Mouse (Mus musculus): Measurements from ENCODE around the gene Pou4f2.

Pou4f2 gene

DNA sequence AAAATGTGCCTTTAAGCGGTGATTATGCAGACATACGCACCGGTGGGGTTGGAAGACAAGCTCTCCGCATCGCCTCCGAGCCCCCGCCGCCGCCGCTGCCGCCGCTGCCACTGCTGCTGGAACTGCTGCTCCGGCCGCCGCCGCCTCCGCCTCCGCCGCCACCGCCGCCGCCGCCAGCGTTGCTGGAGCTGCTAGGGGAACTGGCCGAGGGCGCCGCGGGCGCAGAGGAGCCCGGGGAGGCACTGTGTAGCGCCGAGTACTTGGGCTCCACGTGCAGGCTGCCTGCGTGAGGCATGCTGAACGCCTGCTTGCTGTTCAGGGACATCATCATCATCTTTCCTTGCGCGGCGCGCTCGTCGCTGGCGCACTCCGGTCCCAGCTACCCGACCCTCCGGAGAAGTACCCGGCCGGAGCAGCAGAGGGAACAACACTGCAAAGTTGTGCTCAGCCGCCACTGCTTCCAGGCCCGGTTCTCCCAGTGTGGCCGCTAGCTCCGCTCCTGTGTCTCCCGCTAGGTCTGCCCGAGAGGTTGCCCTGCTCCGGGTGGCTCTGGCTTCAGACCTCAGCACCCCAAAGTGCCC, at the start of gene Pou4f2:
Pou4f2 (minus strand) TSS at position 575 of the 581 bp plus-strand sequence.
- no peak for DNase-seq (ENCODE audit: low read depth, low spot score)

DNA sequence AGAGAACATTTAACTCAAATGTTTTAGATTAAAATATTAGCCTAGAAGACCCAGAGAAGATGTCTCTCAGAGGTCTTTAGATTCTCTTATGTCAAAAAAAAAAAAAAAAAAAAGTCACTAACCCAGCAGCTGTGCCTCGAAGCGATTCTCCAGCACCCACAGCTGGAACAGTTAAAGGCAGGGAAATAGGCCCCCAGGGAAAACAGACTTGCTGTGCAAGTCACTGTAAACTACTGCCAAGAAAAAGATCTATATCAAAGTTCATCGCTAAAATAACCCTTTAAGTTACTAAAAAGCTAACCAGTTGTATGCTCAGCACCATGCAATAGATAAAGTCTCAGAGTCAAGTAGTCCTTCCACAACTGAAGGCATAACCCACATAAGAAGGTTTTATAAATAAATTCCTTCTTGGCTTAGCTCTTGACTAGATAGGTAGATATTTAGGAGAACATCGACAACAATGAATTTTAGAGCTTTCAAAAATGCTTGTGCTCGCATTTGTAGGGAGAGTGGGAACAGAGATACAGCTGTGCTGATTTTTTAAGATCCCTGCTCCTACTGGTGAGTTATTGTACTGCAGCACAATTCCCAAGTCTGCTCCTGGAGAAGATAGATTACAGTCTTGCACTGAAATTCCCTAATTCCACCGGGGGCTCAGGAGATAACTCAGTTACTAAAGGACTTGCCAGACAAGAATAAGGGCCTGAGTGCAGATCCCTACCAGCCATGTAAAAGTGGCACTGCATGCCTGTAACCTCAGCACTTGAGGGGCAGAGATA, 40.8 kb upstream of the Pou4f2 start:
- peak; percentile 3 for DNase-seq (ENCODE audit: low read depth, low spot score)

DNA sequence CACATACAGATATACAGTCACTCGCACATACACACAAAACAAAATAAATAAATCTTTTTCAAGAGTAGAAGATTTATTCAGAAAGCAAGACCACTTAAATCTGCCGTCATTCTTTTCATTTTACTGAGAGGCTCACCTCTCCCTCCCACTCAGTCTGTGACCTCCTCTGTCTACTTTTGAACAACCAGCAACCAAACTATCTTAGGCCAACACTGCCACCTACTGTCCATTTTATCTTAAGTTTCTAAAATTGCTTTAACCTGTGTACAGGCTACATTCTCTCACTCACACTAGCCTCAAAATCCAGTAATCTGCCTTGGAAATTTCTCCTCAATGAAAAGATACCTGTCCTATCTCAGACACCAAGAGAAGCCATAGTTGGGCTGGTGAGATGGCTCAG, 31.4 kb upstream of the Pou4f2 start:
- DNase-seq (ENCODE audit: low read depth, low spot score) = peak; percentile 12

DNA sequence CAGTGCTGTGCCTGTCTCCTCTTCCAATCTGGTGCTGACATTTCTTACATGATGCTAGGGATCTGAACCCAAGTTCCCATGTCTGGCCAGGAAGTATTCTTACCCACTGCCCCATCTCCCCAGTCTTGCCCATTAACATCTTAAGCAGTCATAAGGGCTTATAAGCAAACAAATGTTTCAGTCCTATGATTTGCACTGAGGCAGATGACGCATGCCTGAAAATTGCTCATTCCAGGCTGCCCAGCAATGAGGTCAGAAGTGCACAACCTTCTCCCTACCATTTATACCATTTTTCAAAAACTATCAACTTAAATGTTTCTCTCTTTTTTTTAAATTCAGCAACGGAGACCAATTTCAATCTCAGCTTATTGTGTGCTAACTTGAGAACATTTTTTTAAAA, 27.5 kb upstream of the Pou4f2 start:
- DNase-seq (ENCODE audit: low read depth, low spot score) = no peak

DNA sequence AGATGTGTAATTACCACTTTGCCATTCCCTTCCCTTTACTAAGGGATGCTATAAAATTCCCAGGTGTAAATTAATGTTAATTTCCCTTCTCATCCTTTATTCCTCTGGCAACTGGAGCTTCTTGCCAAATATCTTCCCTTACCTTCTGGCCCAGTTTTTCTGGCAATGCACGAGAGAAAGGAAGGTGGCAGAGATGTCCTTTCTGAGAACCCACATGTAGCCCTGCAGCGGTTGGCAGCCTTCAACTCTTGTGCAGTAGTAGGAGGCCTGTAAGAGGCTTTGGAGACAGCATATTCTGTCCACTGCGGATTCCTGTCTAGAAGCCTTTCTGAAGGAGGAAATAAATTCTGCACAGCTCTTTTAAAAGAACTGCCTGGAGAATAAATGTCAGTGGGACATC, 20.0 kb upstream of the Pou4f2 start:
- DNase-seq (ENCODE audit: low read depth, low spot score) = no peak

DNA sequence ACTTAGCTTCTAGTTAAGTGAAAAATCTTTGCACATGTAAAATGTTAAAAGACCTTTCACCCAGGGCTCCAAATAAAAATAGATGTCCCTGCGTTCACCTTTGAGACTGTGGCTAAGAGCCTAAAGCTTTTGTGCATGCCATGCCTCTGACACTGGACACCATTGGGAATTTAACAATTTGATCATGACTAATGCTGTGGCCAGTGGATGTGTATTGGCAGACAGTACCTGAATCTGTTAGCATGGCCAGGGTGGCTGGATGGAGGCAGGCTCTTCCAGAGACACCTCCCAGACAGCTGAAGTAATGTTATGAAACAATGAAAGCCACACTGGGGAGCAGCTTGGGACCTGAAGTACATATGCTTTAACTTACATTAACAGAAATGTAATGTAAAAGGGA, 6.3 kb upstream of the Pou4f2 start:
- DNase-seq (ENCODE audit: low read depth, low spot score) = no peak

DNA sequence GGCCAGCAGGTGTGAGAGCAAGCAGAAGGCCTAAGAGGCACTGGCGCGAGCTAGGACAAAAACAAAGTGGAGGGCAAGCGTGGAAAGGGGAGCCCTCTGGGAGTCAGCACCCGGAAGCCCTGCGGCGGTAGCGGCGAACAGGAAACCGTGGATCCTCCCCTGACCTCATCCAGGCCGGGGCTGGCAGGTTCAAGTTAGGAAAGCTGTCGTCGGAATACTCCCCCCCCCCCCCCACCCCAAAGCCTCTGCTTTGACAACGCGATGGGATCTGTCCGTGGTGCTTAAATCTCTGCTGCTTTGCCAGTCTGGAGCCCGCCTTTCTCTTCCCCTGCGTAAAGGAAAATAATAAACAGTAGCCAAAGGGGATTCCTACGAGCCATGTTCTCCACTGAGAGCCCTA, 1.7 kb upstream of the Pou4f2 start:
- no peak for DNase-seq (ENCODE audit: low read depth, low spot score)

DNA sequence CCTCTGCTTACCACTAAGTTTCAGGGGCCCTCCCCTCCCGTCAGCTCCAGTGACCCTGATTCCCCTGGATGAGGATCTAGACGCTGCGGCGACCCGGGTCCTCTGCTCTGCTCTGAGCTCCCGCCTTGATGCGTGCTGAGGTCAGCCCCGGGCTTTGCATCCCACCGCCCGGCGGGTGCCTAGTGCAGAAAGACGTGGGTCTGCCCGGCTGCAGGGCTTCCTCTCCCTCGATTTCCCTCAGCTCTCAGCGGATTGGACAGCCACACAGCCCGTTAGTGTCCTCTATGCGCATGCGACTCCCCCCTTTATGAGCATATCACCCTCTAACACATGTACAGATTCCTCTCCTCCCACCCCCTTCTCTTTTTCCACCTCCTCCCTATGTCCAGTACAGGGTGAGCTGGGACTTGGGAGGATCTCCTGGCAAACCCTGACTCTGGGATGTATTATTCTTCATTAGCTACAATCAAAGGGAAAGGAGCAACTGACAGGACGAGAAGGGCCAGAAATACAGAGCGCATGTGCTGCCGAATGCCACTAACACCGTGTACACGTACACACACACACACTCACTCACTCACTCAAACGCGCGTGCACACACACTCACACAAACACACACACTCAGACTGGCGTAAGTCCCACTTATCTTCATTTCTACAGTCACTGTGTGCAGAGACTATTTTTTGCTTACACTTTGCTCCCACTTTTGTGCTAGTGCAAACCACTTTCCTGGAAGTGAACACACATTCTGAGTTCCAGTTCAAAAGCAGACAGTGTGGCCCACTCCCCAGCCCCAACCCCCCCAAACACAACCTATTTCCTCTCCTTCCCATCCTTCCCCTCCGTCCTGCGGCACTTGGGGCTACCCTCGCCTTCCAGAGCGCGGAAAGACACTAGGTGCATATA, 948 bp upstream of the Pou4f2 start:
- DNase-seq (ENCODE audit: low read depth, low spot score) = no peak

DNA sequence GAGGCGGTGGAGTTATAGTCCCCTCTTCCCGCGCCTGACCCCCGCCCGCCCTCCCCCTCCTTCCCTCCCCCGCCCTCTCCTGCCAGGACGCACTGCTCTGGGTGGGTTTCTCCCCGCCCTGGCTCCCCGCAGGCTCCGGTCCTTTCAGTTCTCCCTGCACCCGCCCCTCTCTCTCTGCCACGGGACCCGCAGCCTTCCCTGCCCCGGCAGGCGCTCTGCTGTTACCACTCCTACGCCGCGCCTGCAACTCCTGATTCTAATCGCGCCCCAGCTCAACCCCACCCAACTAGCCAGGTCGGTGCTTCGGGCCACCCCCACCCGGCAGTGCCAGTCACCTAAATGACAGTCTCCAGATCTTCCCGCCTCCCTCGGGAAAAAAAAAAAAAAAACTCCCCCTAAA, 216 bp upstream of the Pou4f2 start:
- no peak for DNase-seq (ENCODE audit: low read depth, low spot score)

DNA sequence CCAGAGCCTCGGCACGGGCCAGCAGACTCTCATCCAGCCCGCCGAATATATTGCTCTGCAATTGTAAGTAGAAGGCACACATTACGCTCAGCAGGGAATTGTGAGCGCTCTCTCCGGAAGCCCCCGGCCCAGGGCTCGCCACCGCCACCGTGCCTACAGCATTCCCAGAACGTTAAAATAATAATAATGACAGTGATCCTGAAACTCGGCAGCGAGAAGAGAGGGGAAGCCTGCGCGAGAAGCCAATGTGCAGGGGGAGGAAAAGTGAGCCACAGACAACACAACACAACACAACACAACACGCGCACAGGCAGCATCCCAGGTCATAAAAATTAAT, 853 bp downstream of the Pou4f2 start:
- DNase-seq (ENCODE audit: low read depth, low spot score) = no peak

DNA sequence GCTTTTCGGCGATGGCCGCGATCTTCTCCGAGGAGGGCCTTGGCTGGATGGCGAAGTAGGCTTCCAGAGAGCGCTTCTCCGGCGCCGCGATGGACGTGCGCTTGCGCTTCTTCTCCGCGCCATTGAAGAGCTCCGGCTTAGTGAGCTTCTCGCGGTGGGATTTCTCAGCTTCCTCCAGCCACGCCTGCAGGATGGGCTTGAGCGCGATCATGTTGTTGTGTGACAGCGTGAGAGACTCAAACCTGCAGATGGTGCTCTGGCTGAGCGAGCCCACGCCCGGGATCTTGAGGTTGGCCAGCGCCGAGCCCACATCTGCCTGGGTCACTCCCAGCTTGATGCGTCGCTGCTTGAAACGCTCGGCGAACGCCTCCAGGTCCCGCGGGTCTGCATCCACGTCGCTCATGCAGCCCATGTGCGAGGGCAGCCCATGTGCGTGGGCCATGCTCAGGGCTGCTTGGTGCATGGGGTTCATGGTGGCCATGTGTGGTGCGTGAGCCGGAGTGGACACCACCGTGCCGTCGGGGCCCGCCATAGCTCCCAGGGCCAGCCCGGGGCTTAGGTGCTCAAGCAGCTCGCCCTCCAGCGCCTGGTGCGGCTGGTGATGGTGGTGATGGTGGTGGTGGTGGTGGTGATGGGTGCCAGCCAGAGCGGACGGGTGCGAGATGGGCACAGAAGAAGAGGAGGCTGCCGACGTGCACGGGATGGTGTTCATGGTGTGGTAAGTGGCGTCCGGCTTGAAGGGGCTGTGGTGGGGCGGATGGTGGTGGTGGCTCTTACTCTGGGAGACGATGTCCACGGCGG, 1.4 kb downstream of the Pou4f2 start:
- DNase-seq (ENCODE audit: low read depth, low spot score) = no peak

DNA sequence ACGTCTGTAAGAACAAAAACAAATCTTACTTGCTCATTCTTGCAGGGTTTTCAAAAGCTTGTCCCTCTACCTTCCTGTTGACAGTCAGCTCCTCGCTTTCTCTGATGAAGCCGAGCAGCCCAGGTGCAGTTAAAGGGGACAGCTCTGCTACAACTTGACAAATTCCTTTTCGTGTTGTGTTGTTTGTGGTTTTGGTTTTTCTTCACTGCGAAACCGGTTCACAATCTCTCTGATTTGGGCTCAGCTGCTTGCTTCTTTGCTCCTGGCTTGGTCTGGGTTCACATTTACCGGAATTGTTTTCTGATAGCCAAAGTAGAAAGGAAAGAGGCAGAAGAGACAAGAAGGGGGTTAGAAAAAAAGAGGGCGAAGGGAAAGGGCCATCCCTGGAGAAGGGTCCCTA, 2.1 kb downstream of the Pou4f2 start:
- no peak for DNase-seq (ENCODE audit: low read depth, low spot score)

DNA sequence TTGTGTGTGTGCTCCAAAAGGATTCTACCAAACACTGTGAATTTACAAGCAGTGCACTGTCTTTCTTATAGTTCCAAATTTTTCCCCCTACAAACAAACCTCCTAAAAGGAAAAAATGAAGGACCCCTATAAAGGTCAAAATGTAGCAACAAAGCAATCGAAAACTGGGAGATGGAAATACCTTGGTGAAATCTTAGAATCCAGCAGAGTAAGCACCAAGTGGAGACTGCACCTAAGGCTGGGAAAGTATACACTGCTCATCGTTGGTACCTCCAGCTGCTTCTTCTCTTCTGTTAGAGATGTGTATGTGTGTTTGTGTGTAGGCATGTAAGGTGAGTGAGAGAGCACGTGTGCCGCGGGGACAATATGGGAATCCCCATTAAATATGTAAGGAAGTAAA, 3.1 kb downstream of the Pou4f2 start:
- DNase-seq (ENCODE audit: low read depth, low spot score) = no peak

DNA sequence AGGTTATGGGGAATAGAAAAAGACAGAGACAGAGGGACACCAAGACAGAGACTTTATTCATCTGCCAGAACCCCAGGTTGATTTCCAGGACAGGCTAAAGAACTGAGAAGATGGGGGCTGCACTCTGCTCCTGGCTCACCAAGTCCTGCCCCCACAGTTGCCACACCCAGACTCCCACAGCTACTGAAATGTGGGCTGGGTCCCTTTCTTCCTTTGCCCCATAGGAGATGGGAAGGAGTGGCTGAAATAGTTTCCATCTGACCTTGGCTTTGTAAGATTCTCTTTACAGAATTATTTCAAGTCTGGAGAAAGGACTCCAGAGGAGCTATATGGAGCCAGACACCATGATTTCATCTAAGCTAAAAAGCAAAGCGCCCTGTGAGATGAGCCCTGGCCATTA, 4.0 kb downstream of the Pou4f2 start:
- no peak for DNase-seq (ENCODE audit: low read depth, low spot score)

DNA sequence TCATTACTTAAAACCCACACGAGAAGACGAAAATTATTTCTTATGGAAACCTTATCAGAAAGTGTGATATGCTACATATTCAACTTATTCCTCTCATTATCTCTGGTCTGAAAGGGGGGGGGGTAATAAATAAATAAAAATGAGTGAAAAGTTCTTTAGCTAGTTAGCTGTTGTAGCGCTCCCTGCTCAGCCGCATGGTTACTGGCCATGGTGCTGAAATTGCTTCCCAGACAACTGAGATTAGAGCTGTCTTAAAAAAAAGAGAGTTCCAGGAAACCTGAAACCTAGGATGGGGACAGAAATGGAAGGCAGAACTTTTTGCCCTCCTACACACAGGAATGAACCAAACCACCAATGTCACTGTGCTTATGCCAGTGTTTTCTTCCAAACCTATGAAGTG, 5.1 kb downstream of the Pou4f2 start:
- no peak for DNase-seq (ENCODE audit: low read depth, low spot score)

DNA sequence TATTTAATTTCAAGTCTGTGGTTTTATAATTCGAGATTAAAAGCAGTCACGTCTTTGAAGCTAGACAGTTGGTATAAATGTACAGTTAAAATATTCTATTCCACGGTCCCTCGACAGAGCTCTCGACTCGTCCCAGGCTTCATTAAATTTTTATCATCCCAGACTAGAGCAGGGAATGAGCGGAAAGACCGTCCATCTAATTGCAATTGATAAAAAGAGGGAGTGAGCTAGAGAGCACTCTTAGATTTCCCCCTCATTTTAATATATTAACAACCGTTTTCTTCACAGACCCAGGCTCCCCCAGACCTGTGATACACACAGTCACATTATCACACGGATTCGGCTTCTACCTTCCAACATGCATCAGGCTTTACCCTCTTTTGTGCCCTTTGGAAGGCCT, 8.3 kb downstream of the Pou4f2 start:
- no peak for DNase-seq (ENCODE audit: low read depth, low spot score)

DNA sequence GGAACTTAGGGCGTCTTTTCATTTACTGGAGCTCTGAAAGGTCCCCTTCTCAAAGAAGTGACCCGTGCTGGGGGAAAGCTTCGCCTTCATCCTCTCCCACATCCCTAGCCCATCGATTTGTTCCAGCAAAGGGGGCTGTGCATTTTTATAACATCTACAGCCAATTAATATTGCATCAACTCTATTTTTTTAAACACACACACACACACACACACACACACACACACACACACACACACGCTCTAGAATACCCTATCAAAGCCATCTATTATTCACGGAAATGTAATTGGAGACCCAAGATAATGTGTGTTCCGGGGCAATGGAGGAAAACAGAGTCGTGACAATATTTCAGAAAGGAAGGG, 8.7 kb downstream of the Pou4f2 start:
- no peak for DNase-seq (ENCODE audit: low read depth, low spot score)

DNA sequence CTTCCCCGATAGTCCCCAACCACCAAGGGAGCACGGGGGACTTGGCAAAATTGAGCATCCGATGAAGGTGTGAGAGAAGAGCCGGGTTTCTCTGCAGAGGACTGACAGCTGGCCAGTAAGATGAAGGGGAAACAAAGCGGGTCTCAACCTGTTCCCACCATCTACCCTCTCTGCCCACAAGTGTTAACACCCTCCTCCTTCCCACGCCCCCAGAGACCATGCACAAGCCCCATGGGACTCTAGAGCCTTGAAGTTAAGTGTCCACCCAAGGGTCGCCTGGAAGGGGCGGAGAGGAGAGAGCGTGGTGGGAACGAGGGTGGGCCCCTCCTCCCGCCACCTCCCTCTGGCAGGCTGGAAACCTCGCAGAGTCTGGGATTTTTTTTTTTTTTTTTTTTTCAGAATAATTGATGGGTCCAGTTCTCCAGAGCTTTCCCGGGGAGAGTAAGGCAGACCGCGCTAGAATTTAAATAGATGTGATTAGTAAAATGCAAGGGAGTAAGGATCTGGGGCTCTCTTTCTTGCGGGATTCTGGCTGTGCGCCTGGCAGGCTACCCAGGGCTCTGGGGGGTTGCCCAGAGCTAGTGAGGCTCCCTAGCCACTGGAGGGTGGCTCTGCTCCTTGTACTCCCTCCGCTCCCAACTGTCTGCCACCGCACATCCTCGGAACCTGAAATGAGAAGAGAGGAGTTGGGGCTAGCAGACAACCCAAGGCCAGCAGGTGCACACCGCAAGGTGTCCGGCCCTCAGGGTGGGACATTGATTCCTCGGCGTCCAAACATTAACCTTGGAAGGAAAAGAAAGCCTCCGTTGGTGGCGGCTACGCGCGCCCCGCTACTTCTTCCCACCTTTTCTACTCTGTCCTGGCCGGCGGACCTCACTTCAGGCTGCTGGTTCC, 9.3 kb downstream of the Pou4f2 start:
- DNase-seq (ENCODE audit: low read depth, low spot score) = no peak

DNA sequence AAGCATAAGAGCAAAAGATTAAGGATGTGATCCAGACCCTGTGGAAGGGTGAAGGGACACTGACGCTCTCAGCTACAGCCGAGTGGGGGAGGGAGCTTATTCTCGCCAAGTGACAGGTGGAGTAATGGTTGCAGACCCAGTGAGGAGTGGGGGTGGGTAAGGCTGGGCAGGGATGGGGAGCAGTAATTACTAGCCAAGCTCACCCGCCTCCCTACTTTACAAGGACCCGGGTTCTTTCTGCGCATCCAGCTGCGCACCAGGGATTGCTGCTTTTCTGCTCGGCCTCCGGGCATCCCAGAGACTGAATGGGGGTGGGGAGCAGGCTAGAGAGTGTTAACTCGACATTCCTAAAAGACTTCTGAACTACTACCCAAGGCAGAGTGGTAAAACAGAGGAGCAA, 10.0 kb downstream of the Pou4f2 start:
- no peak for DNase-seq (ENCODE audit: low read depth, low spot score)

DNA sequence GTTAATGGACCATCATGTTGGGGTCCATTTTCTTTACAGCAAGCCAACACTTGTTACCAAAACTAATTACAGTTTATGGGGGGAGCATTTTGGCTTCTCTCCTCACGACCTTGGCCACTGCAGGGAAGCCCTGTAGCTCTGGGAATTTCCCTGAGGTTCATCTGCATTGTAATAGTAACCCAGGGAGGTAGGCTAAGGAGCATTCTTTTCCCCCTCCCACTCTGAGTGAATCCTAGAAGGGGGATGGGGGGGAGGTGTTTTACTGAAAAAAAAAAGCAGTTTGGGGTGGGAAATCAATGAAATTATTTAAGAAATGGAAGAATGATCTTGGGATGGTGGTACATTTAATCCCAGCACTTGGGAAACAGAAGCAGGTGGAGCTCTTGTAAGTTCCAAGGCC, 12.5 kb downstream of the Pou4f2 start:
- DNase-seq (ENCODE audit: low read depth, low spot score) = no peak

DNA sequence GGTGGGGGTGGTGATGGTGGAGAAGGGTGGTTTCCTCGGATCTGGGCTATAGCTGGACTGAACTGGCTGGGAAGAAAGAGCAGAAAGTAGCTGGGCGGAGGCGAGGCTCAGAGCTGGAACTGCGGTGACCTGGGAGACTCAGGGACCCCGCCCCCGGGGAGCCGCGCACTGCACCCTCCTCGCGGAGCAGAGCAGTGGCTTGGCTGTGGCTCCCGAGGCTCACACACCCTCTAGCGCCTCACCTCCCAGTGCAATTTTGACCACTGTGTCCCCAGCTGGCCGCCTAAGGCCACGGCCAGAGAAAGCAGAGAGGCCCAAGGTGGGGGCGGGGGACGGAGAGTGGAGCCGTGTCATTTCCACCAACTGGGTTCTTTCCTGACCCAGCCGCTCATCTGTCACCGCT, 16.3 kb downstream of the Pou4f2 start:
- DNase-seq (ENCODE audit: low read depth, low spot score) = no peak
